Mouse (Mus musculus) thymus, postnatal 4 days (tissue): Measurements from ENCODE around the gene 3110009E18Rik.

Experiments used
- DNase-seq: peaks from one replicate; pipeline ENCODE4 v3.0.0; 2021

Gene 3110009E18Rik

DNA sequence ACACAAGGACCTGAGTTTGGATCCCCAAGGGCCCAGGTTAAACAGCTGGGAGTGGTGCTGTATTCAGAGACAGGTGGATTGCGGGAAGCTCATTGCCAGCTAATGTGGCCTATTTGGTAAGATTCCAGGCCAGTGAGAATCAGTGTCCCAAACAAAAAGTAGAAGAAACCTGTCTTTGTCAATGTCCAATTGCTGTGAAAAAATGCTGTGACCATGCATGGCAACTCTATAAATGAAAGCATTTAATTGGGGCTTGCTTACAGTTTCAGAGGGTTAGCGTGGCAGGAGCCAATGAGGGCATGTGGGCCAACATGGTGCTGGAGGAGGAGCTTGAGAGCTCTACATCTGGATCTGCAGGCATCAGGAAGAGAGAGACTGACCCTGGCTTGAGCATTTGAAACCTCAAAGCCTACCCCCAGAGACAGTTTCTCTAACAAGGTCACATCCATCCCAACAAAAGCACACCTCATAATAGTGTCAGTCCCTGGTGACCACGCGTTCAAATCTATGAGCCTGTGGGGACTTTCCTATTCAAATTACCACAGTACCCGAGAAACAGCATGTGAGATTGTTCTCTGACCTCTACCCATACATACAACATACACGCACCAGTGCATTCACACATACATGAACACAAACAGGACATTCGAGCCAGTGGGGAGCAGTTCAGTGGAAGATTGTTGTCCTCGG, 24.7 kb downstream of the 3110009E18Rik start:
- no peak for DNase-seq

DNA sequence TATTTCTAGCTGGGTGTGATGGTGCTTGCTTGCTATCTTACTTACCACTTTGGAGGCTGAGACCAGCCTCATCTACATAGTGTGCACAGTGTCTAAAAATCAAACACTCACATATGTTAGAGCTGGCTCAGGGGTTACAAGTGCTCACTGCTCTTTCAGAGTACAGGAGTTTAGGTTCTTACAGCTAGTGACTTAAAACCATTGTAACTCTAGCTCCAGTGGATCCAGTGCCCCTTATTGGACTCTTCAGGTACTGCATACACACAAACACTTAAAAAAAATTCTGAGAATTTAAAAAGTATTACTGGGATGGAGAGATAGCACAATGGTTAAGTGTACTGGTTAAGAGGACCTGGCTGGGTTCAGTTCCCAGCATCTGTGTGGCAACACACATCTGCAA, 26.0 kb downstream of the 3110009E18Rik start:
- no peak for DNase-seq

DNA sequence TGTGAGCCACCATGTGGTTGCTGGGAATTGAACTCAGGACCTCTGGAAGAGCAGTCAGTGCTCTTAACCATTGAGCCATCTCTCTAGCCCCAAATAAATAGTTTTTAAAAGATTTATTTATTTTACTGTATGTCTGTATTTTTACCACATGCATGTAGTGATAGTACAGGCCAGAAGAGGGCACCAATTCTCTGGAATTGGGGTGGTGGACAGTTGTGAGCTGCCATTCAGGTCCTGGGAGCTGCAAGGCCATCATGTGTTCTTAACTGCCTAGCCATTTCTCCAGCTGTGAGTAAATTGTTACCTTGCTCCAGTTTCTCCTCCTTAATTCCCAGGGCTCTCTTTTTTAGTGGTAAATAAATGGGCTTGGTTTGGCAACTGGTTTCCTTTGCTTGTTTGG, 33.2 kb downstream of the 3110009E18Rik start:
- DNase-seq, result peak; percentile 40

DNA sequence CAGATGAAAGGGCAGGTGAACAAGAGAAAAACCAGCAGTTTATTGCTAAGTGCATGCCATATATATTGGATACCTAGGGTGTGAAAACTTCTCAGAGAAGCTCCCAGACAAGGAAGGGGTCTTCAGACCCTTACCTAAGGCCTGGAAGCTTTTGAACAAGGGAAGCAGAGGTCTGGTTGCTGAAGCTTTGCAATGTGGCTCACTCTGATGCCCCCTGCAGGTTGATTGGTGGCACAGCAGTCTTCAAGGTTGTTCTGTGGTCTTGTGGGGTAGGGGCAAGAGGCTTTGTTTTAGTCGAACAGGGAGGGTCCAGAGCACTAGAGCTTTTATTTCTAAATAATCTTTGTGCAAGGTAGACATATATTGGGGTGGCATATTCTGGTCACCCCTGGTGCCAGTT, 34.3 kb downstream of the 3110009E18Rik start:
- DNase-seq, result peak; percentile 52

DNA sequence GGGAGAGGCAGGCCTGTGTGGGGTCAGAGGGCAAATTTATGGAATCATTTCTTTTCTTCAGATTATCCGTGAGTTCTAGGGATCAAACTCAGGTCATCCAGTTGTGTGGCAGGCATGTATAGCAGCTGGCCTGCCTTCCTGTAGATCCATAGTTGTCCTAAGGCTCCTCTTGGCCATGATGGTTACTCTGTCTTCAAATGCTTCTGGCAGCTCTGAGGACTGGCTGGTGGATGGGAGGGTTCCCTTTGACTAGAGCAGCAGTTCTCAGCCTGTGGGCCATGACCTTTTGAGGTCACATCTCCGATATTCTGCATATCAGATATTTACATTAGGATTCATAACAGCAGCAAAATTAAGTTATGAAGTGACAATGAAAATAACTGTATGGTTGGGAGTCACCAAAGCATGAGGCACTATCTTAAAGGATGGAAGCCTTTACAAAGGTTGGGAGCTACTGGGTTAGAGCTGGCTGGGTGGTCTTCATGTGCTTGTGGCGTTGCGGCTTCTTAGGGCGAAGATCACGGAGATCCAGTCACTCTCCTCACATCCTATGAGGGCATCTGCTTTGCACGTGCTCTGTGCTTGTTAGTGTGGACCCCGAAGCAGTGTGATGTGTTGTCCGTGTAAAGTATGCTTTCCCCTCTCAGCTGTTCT, 37.6 kb downstream of the 3110009E18Rik start:
- no peak for DNase-seq

DNA sequence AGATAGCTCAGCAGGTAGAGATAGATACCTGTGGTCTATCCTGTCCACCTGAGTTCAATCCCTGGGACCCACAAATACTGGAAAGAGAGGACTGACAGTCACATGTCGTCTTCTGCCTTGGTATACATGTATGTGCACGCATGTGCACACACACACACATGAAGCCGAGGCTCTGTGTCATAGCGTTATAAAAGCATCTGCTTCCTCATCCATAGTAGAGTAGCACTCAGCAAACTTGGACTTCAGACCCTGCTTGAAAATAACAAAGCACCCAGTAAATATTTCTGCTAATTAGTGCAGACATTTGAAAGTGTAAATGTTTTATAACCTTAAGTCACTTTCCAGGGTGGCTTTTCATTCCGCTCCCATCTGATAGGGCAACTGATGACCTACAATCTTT, 40.5 kb downstream of the 3110009E18Rik start:
- DNase-seq, result no peak

DNA sequence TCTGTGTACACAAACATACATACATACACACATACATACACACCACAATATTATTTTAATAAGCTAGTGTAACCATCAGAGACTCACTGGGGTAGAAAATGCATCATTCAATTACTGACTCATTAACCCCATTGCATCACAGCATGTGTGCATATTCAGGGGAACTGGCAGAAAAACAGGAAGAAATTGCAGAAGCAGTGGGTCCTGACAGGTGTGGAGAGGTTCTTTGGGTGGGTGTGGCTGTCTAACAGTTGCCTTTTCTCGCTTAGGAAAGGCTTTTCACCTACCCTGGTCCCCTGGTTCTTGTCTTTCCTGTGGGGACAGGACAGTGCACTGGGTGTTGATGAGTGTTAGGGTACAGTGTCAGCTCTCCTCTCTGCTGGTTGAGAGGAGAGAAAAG, 41.6 kb downstream of the 3110009E18Rik start:
- DNase-seq, result no peak

DNA sequence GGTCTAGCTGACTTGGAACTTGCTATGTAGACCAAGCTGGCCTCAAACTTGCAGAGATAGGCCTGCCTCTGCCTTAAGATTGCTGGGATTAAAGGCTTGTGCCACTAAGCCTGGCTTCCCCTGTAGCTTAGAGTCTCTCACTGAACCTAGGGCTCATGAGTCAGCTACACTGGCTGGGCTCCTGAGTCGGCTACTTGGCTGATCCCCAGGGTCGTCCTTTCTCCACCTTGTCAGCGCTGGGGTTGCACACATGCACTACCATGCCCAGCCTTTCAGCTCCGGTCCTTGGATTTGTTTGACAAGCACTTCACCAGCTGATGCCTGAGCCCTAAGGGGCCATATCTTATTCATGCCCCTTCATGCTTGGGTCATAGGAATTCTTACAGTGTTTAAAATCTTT, 47.0 kb downstream of the 3110009E18Rik start:
- DNase-seq, result no peak

DNA sequence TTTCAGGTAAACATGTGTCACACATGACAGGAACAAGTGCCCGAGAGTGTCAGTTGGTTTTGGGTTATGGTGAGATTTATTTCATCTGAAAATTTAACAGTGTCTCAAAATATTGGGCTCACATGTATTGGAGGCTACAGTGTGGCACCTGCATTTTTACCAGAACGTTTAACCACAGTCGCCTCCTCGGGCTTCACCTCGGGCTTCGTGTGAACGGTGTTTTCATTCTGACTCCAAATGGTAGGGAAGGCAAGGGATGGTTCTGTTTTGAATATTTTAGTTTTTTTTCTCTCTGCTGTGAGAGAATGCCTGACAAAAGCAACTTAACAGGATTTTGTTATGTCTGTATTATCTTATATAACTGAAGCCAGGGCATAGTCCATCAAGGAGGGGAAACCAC, 47.7 kb downstream of the 3110009E18Rik start:
- no peak for DNase-seq

DNA sequence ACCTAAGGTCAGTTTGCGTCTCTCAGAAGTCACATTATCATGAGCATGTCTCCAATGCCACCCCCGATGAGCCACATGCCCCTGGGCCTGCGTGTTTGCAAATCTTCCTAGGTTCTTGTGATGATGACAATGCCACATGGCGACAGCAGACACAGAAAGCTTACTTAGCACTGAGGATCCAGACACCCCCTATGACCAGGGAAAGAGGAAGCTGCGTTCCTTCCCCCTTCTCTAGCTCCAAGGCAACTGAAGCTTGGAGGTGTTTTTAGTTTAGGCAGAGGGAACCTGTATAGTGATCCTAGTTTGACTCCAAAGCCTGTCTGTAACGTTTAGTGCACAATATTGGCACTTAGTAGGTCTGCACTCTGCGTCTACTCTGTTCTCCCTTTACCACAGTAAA, 49.3 kb downstream of the 3110009E18Rik start:
- no peak for DNase-seq

DNA sequence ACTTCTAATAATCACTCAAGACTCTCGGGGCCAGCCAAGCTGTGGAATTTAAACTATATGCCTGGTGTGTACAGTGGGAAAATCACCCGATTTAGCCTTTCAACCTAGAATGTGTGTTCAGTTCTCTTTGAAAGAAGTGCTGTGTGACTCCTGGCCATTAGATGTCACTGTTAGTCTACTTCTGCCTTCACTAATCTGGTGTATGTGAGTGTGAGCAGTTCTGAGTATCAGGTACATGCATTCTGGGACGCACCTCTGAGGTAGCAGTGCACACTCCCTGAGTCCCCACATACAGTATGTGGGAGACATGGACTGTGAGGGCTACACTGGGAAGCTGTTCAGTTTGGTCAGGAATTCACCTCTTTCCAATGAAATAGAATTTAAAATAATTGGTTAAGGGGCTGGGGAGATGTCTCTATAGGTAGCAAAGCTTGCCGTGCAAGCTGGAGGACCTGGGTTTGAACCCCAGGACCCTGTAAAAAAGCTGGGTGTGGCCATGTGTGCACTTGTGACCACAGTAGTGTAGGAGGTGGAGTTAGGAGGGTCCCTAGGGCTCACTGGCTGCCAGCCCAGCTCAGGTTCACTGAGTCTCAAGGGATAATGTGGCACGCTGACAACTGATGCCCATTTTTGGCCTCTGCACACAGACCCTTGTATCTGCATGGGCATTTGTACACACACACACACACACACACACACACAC, 51.0 kb downstream of the 3110009E18Rik start:
- no peak for DNase-seq

DNA sequence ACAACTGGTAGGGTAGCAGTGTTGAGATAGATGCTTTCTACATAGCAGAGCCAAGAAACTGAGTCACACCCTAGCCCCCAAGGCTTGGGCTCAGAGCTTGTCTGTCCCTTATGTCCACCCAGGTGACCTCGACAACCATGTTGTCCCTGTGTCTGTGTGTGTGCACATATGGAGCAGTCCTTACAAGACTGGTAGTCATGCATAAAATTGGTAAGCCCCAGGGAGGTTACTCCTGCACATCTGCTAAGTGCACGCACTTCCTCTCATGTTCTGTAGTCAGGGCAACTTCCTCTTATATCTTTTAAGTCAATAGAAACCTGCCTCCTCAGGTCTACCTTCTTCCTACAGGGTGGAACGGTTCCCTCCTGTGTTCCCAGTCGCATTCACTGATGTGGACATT, 54.0 kb downstream of the 3110009E18Rik start:
- DNase-seq, result no peak

DNA sequence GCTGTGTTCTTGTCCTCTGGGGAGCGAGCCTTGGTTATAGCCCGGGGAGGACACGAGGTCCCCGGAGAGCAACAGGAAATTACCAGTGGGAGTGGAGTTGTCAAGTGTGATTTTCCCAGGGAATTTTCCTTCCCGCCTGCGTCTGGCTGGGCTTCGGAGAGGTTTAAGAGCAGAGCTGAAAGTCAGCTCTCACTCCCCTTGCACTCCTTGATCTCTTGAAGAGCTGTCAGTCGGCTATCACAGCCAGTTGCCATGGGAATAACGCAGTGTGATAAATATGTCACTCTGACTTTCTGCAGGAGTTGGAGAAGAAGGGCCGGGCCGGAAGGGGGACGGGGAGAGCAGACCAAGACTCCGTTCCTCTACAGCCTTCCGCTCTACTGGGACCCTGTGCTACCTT, 55.3 kb downstream of the 3110009E18Rik start:
- DNase-seq, result no peak

DNA sequence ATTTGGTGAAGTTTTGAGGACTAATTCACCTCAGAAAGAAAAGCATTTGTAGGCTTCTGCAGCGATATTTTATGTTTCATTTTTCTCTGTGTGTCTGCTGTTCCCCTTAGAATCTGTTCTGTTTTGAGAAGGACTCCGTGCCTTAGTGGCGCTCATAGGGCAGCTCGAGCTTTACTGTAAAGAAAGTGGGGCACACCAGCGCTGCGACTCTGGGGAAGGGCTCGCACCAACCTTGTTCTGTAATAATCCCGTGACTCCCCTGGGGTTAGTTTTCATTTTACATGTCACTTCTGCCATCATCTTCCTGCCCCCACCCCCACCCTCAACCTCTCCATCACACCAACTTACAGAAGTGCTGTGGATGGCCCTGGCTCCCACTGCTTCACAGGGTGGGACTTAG, 56.2 kb downstream of the 3110009E18Rik start:
- no peak for DNase-seq

DNA sequence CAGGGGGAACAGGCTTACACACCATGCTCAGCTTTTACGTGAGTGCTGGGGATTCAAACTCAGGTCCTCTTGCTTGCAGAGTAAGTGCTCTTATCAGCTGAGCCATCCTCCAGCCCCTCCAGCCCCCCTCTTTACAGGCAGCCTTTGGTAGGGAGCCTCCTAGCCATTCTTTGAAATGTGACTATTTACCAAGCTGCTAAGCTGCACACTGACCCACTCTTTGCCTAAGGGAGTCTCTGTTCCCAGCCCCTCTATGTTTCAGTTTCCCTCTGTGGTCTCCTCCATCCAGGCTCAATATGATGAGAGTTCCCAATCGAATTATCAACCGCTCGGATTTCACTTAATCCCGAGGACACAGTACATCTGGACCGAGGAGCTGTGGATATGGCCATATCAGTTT, 65.2 kb downstream of the 3110009E18Rik start:
- no peak for DNase-seq

DNA sequence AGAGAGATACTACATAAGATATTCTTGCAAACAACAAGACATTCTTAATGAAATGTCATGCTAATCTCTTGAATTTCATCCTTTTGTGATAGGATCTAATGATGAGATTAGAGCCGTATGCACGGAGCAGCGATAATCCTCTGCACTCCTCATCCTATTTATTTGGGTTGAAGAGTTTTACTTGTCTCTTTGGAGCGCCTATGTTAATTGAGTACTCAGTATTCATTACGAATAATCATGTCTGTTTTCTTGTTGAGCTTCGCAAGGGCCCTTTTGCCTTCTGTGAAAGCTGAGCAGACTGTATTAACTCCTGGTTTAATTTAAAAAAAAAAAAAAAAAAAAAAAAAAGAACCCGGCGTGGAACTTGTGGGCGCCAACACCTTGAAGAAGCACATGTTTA, 65.7 kb downstream of the 3110009E18Rik start:
- DNase-seq, result no peak

DNA sequence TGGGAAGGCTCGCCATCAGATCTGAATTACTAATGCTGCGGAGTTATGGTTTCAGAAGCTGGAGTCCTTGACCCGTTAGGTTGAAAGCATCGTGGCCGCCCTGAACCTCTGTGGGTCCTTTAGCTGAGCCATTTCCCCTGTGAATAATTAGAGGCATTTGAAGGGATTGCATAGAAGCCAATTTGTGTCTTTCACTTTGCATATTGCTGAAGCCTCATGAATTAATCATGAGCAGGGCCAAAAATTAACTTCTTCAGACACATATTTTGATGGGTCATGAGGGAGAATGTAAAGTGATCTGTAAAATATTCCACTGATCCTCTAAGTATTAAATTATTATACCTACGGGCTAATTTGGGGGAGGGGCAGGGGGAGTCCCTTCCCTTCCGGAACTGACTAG, 66.1 kb downstream of the 3110009E18Rik start:
- no peak for DNase-seq

DNA sequence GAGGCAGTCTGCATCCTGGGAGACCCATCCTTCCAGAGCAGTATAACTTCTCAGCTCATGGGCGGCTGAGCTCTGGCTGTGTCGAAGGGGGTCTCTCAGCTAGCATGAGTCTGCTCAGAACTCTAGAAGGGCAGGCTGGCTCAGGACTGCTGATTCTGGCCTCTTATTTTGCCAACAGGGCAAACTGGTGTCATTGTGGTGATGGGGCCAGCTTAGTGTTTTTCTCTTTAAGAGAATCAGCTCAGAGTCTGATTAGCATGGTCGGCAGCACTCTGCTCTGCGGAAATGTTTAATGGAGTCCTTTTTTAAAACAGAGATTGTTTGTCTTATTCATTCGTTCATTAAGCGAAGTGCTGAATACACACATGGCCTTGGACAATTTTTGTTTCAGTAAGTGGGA, 68.2 kb downstream of the 3110009E18Rik start:
- DNase-seq, result no peak

DNA sequence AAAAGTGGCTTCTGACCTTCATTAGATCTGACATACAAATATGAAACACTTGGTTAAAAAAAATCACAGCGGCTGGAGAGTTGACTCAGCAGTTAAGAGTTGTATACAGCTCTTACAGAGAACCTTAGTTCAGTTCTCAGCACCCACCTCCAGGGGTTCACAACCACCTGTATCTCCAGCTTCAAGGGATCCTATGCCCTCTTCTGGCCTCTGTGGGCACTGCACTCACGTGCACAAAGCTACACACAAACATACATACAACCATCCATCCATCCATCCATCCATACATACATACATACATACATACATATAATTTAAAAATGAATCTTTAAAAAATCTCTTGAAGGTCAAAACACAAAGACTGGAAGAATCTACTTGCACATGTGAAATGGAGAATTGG, 69.3 kb downstream of the 3110009E18Rik start:
- no peak for DNase-seq

DNA sequence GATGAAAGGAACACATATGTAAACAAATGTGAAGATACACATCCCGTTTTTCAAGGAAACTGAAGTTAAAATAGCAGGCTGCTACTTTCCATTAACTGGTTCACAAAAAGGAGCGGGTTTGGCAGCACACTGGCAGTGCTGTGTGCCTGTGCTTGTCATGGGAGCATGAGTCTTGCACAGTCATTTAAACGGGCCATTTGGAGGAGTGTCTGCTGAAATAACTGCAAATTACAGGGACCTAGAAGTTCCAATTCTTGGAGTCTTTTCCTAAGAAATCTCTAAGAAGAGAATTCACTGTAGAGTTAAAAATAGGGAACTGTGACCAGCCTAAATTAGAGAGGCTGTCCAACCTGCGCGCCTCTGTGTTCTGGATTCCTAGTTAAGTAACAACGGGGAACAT, 70.0 kb downstream of the 3110009E18Rik start:
- no peak for DNase-seq

DNA sequence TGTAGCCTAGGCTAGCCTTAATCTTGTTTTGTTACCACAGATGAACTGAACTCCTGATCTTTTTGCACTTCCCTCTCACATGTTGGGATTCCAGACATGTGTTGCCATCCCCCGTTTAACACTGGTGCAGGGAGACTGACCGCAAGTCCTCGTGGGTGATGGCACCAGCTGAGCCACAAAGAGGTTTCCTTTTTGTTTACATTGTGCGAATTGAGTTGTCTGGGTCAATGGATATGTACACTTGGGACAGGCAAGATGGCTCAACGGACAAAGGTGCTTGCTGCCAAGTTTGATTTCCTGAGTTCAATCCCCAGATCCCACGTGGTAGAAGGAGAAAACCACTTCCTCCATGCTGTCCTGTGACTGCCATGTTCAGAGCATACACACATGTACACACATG, 71.3 kb downstream of the 3110009E18Rik start:
- no peak for DNase-seq

DNA sequence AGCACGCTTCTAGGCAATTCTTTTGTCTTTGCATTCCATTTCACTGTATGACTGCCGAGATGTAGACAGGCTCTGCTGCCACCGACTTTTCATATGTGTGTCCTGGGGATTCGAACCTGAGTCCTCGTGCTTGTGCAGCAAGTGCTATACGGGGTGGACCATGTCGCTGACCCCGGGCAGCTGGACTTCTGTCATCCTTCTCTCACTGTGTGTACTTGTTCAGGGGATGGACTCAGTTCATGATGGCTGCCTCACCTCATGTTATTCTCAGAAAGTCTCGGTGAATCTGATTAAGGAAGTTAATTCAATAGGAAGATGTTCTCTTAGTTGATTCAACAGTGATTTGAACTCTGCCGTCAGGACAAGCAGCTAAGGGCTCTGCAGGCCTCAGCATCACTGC, 72.6 kb downstream of the 3110009E18Rik start:
- no peak for DNase-seq

DNA sequence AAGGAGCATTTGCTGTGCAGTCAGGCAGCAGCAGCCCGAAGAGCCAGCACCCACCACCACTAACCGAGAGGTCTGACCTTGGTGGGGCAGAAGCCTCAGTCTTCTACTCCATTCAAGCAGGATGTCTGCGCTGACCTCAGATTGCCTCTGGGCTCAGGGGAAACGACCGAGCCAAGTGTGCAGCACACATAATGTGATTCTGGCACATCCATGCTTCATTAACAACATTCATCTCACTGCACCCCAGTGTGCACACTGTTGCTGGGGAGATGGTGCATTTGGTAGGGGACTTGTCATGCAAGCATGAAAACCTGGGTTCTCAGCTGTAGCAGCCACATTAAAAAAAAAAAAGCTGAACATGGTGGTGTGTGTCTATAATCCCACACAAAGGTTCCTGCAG, 75.0 kb downstream of the 3110009E18Rik start:
- no peak for DNase-seq

DNA sequence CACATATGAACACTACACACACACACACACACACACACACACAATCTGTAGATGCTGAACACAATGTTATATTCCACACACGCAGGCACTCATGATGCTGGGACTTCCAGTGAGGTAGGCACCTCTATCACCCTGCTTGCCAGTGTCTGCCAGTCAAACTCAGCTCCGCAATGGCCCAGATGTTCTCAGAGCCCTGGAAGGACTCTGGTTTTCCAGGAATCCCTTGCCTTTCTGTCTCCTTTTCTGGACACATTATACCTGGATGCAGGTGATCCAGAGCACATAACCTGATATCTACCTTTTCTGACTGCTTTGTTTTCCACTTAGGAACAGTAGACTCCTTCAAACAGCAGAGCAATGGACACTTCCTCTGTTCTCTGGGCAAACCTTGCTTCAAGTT, 75.7 kb downstream of the 3110009E18Rik start:
- DNase-seq, result no peak
